Mouse (Mus musculus): ENCODE measurements around the gene Mfap3.
A peak's percentile ranks its signal among the peaks of the same experiment; 100 is the strongest.
"Not testable (repeated sequence)": the region's sequence is repeated elsewhere in the genome, so short reads cannot be mapped to it uniquely, and the experiment has no call there.

The Mfap3 gene

GRCm38 (mm10) chr11:57527506-57527905 is 9.0 kb downstream of the Mfap3 start:
- DNase-seq (ENCODE audit: extremely low spot score, low read depth, low spot score): no peak

- DNase-seq (ENCODE audit: extremely low spot score, low read depth, low spot score): no peak
Measured at GRCm38 (mm10) chr11:57529111-57529510, 10.6 kb downstream of the Mfap3 start.

- no peak for DNase-seq (ENCODE audit: extremely low spot score, low read depth, low spot score)
Measured at GRCm38 (mm10) chr11:57531300-57531950, 13.0 kb downstream of the Mfap3 start.

- DNase-seq (ENCODE audit: extremely low spot score, low read depth, low spot score): no peak
Measured at GRCm38 (mm10) chr11:57532306-57532705, 13.8 kb downstream of the Mfap3 start.

GRCm38 (mm10) chr11:57535912-57536311 is 17.4 kb downstream of the Mfap3 start:
- no peak for DNase-seq (ENCODE audit: extremely low spot score, low read depth, low spot score)

GRCm38 (mm10) chr11:57539841-57540418 is 21.5 kb downstream of the Mfap3 start:
- DNase-seq (ENCODE audit: extremely low spot score, low read depth, low spot score): no peak

- no peak for DNase-seq (ENCODE audit: extremely low spot score, low read depth, low spot score)
Measured at GRCm38 (mm10) chr11:57540681-57541080, 22.2 kb downstream of the Mfap3 start.

GRCm38 (mm10) chr11:57548618-57549550 is 30.4 kb downstream of the Mfap3 start:
- peak; percentile 88 for DNase-seq (ENCODE audit: extremely low spot score, low read depth, low spot score)

GRCm38 (mm10) chr11:57550230-57550629 is 31.8 kb downstream of the Mfap3 start:
- DNase-seq (ENCODE audit: extremely low spot score, low read depth, low spot score): no peak

- no peak for DNase-seq (ENCODE audit: extremely low spot score, low read depth, low spot score)
Measured at GRCm38 (mm10) chr11:57551016-57551415, 32.6 kb downstream of the Mfap3 start.

GRCm38 (mm10) chr11:57553015-57553780 is 34.7 kb downstream of the Mfap3 start:
- no peak for DNase-seq (ENCODE audit: extremely low spot score, low read depth, low spot score)

GRCm38 (mm10) chr11:57557936-57558335 is 39.5 kb downstream of the Mfap3 start:
- DNase-seq (ENCODE audit: extremely low spot score, low read depth, low spot score): not testable (repeated sequence)

GRCm38 (mm10) chr11:57564564-57564963 is 46.1 kb downstream of the Mfap3 start:
- no peak for DNase-seq (ENCODE audit: extremely low spot score, low read depth, low spot score)

- no peak for DNase-seq (ENCODE audit: extremely low spot score, low read depth, low spot score)
Measured at GRCm38 (mm10) chr11:57566091-57567035, 47.9 kb downstream of the Mfap3 start.

- no peak for DNase-seq (ENCODE audit: extremely low spot score, low read depth, low spot score)
Measured at GRCm38 (mm10) chr11:57568950-57569490, 50.6 kb downstream of the Mfap3 start.

GRCm38 (mm10) chr11:57571035-57571434 is 52.6 kb downstream of the Mfap3 start:
- no peak for DNase-seq (ENCODE audit: extremely low spot score, low read depth, low spot score)

- DNase-seq (ENCODE audit: extremely low spot score, low read depth, low spot score): no peak
Measured at GRCm38 (mm10) chr11:57573686-57574274, 55.3 kb downstream of the Mfap3 start.

GRCm38 (mm10) chr11:57576871-57577515 is 58.5 kb downstream of the Mfap3 start:
- DNase-seq (ENCODE audit: extremely low spot score, low read depth, low spot score): no peak
